Mouse (Mus musculus) spleen, adult 2 months (tissue): ENCODE data around the gene Rad17.

Source experiments
- CTCF ChIP-seq: fragments of 200-500 bp; IDR thresholded peaks from 2 replicates; pipeline ENCODE4 v1.5.1; 2011; ENCODE audit warnings: mild to moderate bottlenecking, inconsistent platforms; ENCODE audit not compliant: insufficient read depth, insufficient read length, insufficient replicate concordance; ENCODE audit errors: extremely low read depth
- POLR2A ChIP-seq: fragments of 200-500 bp; IDR thresholded peaks from 2 replicates; pipeline ENCODE4 v1.6.1; 2011; ENCODE audit warnings: low read depth, low read length, inconsistent platforms

GRCm38 (mm10) chr13:100612251-100612650, 38.6 kb downstream of the Rad17 start:
- TF ChIP-seq CTCF (no peak), POLR2A (no peak)
